Mouse (Mus musculus) kidney, adult 2 months (tissue): ENCODE results near the gene Tspan4.

Source experiments
- CTCF ChIP-seq: fragments of 200-500 bp; conservative IDR thresholded peaks from 2 replicates; pipeline ENCODE4 v1.5.1; 2011; ENCODE audit warnings: low read depth, mild to moderate bottlenecking, control low read depth, low read length, moderate library complexity, mixed read lengths; ENCODE audit not compliant: insufficient read depth, insufficient read length
- POLR2A ChIP-seq: fragments of 200-500 bp; IDR thresholded peaks from one replicate; pipeline ENCODE4 v1.6.1; 2011; ENCODE audit warnings: low read depth, low read length, control low read depth

GRCm38 (mm10) chr7:141493729-141494128 is 18.7 kb downstream of the Tspan4 start:
- no peak for TF ChIP-seq CTCF
- TF ChIP-seq POLR2A, result no peak
